Mouse (Mus musculus) forebrain, embryonic 12.5 days (tissue): ENCODE data around the gene Hsd17b2. TPM values are rescaled to one million over a fixed set of nuclear protein-coding genes. Genes with fewer than 3 reads are reported as not detected.
A peak's percentile ranks its signal among the peaks of the same experiment; 100 is the strongest.

ENCODE experiments used
- ATAC-seq: fragments of 200-750 bp; cut with Nextera tagmentation; 2 replicates; pipeline ENCODE4 v1.8.0; 2017; ENCODE audit warnings: moderate TSS enrichment; ENCODE audit not compliant: low FRiP score
- H3K27ac ChIP-seq: fragments of 300-500 bp; sonication (generic); 2 replicates; pipeline ENCODE4 v1.5.1; 2016; ENCODE audit warnings: mild to moderate bottlenecking
- H3K27me3 ChIP-seq: fragments of 300-500 bp; sonication (generic); 2 replicates; pipeline ENCODE4 v1.6.1; 2016; ENCODE audit warnings: mild to moderate bottlenecking
- H3K36me3 ChIP-seq: fragments of 300-500 bp; sonication (generic); replicated peaks from 2 replicates; pipeline ENCODE4 v1.6.1; 2016; ENCODE audit warnings: mild to moderate bottlenecking
- H3K4me1 ChIP-seq: fragments of 300-500 bp; sonication (generic); 2 replicates; pipeline ENCODE4 v1.6.1; 2016
- H3K4me2 ChIP-seq: fragments of 300-500 bp; sonication (generic); 2 replicates; pipeline ENCODE4 v1.6.1; 2016; ENCODE audit warnings: mild to moderate bottlenecking, moderate library complexity
- H3K4me3 ChIP-seq: fragments of 300-500 bp; sonication (generic); replicated peaks from 2 replicates; pipeline ENCODE4 v1.5.1; 2016; ENCODE audit warnings: mild to moderate bottlenecking
- H3K9ac ChIP-seq: fragments of 300-500 bp; sonication (generic); 2 replicates; pipeline ENCODE4 v1.6.1; 2016; ENCODE audit warnings: mild to moderate bottlenecking
- H3K9me3 ChIP-seq: fragments of 300-500 bp; sonication (generic); 2 replicates; pipeline ENCODE4 v1.6.1; 2016
- WGBS: fragments of 180-500 bp; shearing (Covaris S2); methylation state at CpG from one replicate; pipeline ENCODE4 v1.1.7; 2016; 5-methylcytosine and 5-hydroxymethylcytosine counted together
- polyA plus RNA-seq: library from polyadenylated mRNA; unstranded; fragments of >200 nt; fragmentation: Nextera tagmentation; extraction: Ambion mirVana; gene quantifications from 2 replicates; pipeline ENCODE4 v1.2.1, GENCODE M21; 2016

Hsd17b2 gene
- polyA plus RNA-seq, 1 experiment from 2014 or later = not detected

DNA sequence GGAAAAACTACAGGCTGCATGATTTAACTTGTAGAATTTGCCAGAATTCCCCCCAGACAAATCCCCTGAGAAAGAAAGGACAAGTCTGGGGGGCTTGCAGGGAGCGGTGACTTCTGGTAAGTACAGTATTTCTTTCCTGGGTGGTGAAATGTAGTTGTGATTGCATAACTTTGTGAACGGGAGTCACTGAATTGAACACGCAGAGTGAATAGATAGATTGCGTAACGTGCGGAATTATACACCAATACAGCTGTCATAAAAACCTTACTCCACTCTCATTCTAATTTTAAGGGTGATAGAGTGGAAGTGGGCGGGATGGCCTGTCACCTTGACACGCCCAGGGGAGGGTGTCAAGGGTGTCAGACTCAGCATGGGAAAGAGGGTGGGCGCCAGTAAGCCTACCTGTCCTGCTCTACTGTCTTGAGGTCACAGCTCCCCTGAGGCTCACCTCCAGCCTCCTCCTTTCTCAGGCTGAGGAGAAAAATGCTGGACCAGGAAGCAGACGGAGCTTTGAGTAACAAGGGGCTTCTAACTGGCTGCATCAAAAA, 17.7 kb upstream of the Hsd17b2 start:
- Histone ChIP-seq H3K4me1 (no peaks in the 10 kb centered on the region), H3K4me2 (no peak overlapping the region), H3K27ac (no peak overlapping the region), H3K9ac (no peak overlapping the region), H3K27me3 (0 out of 2 replicates have a peak, but pooled peaks cover 2% of the 10 kb centered on the region), H3K9me3 (no peaks in the 10 kb centered on the region), H3K4me3 (no peak overlapping the region), H3K36me3 (no peaks in the 10 kb centered on the region)
- no peak for ATAC-seq
- 88% methylated on average over 10 of the region's 10 CpGs for WGBS

DNA sequence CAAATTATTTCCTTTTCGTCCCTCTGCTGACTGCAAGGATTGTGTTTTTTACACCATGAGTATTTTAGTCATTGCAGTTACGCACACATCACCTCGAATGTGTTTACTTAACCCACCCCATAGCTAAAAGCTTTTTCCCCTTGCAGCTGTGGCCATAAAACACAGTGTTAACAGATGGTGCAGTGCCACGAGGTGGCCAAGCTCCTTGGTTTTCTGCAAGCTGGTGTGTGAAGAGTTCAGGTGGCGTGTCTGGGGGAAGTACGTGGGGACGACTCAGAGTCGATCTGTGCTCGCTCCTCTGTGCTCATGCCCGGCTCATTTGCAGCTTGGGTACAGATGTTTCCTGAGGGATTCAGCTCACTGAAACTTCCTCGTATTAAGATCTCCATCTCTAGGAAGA, 17.2 kb upstream of the Hsd17b2 start:
- no peak overlapping the region for H3K27ac ChIP-seq
- H3K4me2 ChIP-seq = no peak overlapping the region
- H3K27me3 ChIP-seq = 0 out of 2 replicates have a peak, but pooled peaks cover 2% of the 10 kb centered on the region
- no peaks in the 10 kb centered on the region for H3K9me3 ChIP-seq
- WGBS = 73% methylated on average over 11 of the region's 11 CpGs
- no peak overlapping the region for H3K9ac ChIP-seq
- H3K4me3 ChIP-seq = no peak overlapping the region
- ATAC-seq = no peak
- no peaks in the 10 kb centered on the region for H3K36me3 ChIP-seq
- no peaks in the 10 kb centered on the region for H3K4me1 ChIP-seq

DNA sequence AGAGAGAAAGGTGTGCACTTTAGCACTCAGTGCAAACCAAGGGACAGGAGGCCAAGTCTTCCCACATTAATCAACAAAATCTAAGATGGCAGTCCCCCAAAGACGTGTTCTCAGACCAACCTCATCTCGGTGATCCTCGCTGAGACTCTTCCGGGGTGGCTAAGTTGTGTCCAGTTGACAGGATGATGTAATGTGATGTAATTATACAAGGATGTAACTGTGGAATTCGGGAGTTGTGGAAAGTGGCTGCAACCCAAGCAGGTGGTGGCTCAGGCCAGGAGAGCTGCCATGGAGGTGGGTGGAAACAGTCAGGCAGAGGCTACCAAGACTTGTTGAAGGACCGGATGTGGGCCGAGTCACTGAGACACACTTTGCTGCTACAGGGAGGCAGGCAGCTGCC, 13.8 kb upstream of the Hsd17b2 start:
- no peaks in the 10 kb centered on the region for H3K36me3 ChIP-seq

DNA sequence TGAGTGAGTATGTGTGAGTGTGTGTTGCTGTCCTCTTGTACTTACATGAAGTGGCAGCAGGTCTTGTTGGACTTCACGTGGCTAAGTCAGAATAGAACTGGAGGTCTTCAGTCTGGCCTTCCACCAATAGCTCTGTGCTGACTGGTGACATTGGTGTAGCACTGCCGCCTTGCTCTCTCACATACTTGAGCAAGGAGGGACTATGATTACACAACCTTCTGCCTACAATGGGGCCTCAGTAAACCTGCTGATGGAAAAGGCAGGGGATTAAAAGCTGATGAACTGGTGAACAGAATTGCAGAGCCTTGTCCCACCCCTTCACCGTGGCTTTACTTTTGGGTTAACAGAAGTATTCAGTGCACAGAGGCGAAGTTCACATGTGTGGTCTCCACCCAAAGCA, 9.6 kb upstream of the Hsd17b2 start:
- Histone ChIP-seq H3K36me3 (no peaks in the 10 kb centered on the region), H3K4me1 (no peaks in the 10 kb centered on the region), H3K27me3 (no peaks in the 10 kb centered on the region; the same call in 1 of the 2 replicates), H3K4me3 (no peak overlapping the region), H3K4me2 (no peak overlapping the region), H3K9me3 (no peaks in the 10 kb centered on the region), H3K9ac (no peak overlapping the region), H3K27ac (no peak overlapping the region)
- ATAC-seq = no peak
- 87% methylated on average over 4 of the region's 4 CpGs for WGBS

More for the DNA sequence above, 13.8 kb upstream of the Hsd17b2 start:
- WGBS = 88% methylated on average over 7 of the region's 7 CpGs
- no peak overlapping the region for H3K9ac ChIP-seq
- no peak overlapping the region for H3K4me2 ChIP-seq
- H3K27me3 ChIP-seq = no peaks in the 10 kb centered on the region
- H3K4me3 ChIP-seq = no peak overlapping the region
- no peaks in the 10 kb centered on the region for H3K4me1 ChIP-seq
- ATAC-seq = no peak
- H3K9me3 ChIP-seq = no peaks in the 10 kb centered on the region
- no peak overlapping the region for H3K27ac ChIP-seq

DNA sequence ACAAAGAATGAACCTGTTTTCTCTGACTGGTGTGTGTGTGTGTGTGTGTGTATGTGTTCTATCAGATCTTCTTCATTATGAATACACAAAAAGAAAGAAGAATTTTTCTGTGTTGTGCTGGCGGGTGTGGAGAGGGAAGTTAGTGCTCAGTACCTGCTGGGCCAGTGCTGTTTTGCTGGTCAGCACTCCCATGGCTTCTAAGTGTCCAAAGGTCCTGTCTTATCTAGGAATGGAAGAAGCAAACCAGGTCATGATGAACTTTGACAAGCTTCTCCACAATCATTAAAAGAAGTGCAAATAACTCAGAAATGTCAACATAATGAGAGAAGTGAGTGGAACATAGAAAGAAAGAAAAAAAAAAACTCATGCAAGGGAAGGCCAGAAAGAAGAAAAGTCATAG, 6.1 kb upstream of the Hsd17b2 start:
- Histone ChIP-seq H3K4me2 (no peak overlapping the region), H3K9ac (no peak overlapping the region), H3K4me1 (no peaks in the 10 kb centered on the region), H3K4me3 (no peak overlapping the region), H3K27me3 (no peaks in the 10 kb centered on the region; the same call in 1 of the 2 replicates), H3K36me3 (no peaks in the 10 kb centered on the region), H3K27ac (no peak overlapping the region), H3K9me3 (no peaks in the 10 kb centered on the region)
- WGBS = 90% methylated on average over 1 of the region's 1 CpGs
- ATAC-seq = no peak

DNA sequence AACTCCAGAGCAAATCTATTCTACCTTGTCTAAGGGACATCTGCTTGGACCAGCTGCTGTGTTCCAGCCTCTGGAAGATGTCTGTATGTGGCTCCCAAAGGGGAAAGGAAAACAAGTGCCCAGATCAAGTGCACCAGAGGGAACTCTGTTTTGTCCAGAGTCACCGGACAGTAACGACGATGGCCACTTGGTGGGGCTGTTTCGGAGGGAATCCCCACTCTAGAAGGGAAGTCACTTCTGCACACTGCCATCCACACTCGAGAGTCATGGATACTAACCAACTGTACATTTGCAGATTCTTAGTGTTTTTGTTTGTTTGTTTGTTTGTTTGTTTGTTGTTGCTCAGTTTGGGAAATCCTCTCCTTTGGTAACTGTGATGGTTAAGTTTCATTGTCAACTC, 4.5 kb upstream of the Hsd17b2 start:
- no peak overlapping the region for H3K9ac ChIP-seq
- H3K4me1 ChIP-seq = peaks cover 7% of the 10 kb centered on the region; the same call in 1 of the 2 replicates
- no peak for ATAC-seq
- no peaks in the 10 kb centered on the region for H3K9me3 ChIP-seq
- peaks cover 4% of the 10 kb centered on the region for H3K27me3 ChIP-seq
- WGBS = 46% methylated on average over 5 of the region's 5 CpGs
- no peak overlapping the region for H3K4me3 ChIP-seq
- no peak overlapping the region for H3K27ac ChIP-seq
- no peak overlapping the region for H3K4me2 ChIP-seq
- no peaks in the 10 kb centered on the region for H3K36me3 ChIP-seq

DNA sequence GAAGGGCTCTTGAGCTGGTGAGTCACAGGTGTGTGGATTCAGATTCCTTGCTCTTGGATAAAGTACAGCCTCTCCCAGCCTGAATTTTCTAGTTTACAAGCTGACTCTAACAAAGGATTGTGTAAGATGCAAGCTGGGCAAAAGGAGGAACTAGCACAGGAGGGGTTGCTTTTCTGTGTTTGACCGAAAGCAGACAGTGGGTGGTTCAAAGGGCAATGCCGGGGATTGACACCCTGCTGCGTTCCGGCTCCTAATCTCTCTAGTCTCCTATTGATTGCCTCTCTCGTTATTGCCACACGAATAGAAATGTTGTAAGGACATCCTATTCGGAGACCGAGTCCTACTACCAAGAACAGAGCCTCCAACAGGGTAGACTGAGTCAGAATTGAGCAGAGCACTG, 1.0 kb upstream of the Hsd17b2 start:
- no peak overlapping the region for H3K4me3 ChIP-seq
- peaks cover 13% of the 10 kb centered on the region; the same call in 1 of the 2 replicates for H3K4me1 ChIP-seq
- H3K27me3 ChIP-seq = peaks cover 4% of the 10 kb centered on the region
- H3K9ac ChIP-seq = no peak overlapping the region
- ATAC-seq = no peak
- no peaks in the 10 kb centered on the region for H3K36me3 ChIP-seq
- H3K9me3 ChIP-seq = no peaks in the 10 kb centered on the region
- H3K4me2 ChIP-seq = no peak overlapping the region
- 8% methylated on average over 8 of the region's 8 CpGs for WGBS
- H3K27ac ChIP-seq = no peak overlapping the region

DNA sequence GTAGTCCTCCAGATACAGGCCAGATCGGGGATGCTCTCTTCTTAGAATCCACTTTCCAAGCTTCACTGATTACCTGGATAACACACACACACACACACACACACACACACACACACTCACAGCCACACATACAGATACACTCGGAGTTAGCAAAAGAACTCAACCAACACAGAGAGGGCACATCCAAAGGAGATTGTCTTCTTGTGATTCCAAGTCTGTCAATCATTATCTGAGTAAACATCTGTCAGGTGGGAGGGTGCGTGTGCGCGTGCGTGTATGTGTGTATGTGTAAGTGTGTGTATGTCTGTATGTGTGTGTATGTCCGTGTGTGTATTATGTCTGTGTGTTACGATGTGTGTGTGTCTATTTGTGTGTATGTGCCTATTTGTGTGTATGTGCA, 458 bp upstream of the Hsd17b2 start:
- Histone ChIP-seq H3K27me3 (peaks cover 4% of the 10 kb centered on the region), H3K9me3 (no peaks in the 10 kb centered on the region), H3K4me2 (no peak overlapping the region), H3K4me3 (no peak overlapping the region), H3K4me1 (peaks cover 13% of the 10 kb centered on the region; the same call in 1 of the 2 replicates), H3K27ac (no peak overlapping the region), H3K9ac (no peak overlapping the region), H3K36me3 (no peaks in the 10 kb centered on the region)
- ATAC-seq = no peak
- WGBS = 85% methylated on average over 8 of the region's 8 CpGs

DNA sequence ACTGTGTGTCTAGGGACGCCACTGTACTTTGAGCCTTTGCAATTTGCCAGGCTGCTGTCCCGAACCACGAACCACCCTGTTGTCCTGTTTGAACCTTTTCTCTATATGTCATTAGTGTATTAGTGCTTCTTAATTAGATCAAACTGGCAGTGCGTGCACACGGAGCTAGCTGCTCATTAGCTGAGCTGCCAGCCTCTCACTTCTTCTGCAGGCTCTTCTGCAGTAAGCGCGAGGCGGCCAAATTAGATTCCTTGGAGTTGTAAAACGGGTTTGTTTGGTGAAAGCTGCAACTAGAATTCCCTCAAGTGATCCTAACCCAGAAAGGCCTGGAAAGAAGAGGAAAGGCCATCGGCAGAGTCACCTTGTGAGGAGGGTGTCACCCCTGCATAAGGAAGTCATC, 997 bp downstream of the Hsd17b2 start:
- H3K9me3 ChIP-seq = no peaks in the 10 kb centered on the region
- ATAC-seq = 0 out of 2 replicates have a peak, but pooled peaks have one; percentile 41

DNA sequence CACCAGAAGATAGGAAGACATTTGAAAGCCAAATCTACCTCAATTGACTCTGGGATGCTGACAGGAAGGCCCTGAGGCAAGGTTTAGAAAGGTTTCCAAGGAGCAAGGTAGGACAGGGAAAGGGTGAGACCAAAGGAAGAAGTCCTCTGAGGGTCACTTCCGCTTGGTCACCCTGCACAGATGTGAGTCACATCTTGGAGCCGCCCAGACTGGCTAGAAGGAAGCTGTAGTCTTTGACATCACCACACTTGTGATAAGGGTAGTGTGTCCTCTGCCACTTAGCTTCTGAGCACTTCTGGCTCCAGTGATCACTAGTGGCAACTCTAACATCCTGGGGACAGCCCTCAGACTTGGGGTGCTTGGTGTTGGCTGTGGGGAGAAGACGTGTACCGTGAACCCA, 4.4 kb downstream of the Hsd17b2 start:
- H3K4me2 ChIP-seq = no peak overlapping the region
- no peak for ATAC-seq
- peaks cover 13% of the 10 kb centered on the region; the same call in 1 of the 2 replicates for H3K4me1 ChIP-seq
- H3K9ac ChIP-seq = no peak overlapping the region
- WGBS = 89% methylated on average over 4 of the region's 4 CpGs
- H3K27ac ChIP-seq = no peak overlapping the region
- H3K4me3 ChIP-seq = no peak overlapping the region
- no peaks in the 10 kb centered on the region for H3K9me3 ChIP-seq
- no peaks in the 10 kb centered on the region for H3K36me3 ChIP-seq
- peaks cover 4% of the 10 kb centered on the region; the same call in 1 of the 2 replicates for H3K27me3 ChIP-seq

More for the DNA sequence above, 997 bp downstream of the Hsd17b2 start:
- H3K27ac ChIP-seq = no peak overlapping the region
- no peak overlapping the region for H3K9ac ChIP-seq
- H3K4me3 ChIP-seq = no peak overlapping the region
- 19% methylated on average over 10 of the region's 10 CpGs for WGBS
- H3K36me3 ChIP-seq = no peaks in the 10 kb centered on the region
- H3K27me3 ChIP-seq = peaks cover 4% of the 10 kb centered on the region; the same call in 1 of the 2 replicates
- peaks cover 13% of the 10 kb centered on the region; the same call in 1 of the 2 replicates for H3K4me1 ChIP-seq
- no peak overlapping the region for H3K4me2 ChIP-seq

DNA sequence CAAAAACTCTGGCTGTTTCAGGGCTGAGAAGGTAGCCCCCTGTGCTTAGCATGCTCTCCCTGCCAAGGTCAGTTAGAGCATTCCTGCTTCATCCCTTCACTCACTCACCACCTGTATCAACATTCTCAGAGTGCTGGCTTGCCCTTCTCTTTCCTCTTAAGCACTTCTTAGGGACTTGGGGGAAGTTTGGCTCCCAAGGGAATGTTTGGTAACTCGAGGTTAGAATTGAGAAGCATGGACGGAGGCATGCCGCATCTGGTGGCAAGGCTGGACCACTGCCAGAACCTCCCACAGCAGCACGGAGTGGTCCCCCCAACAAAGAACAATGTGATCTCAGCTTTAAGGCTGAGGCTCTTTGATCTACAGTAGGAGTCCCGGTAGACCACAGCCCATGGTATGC, 10.5 kb downstream of the Hsd17b2 start:
- Histone ChIP-seq H3K27ac (no peak overlapping the region), H3K4me3 (no peak overlapping the region), H3K9ac (no peak overlapping the region), H3K4me1 (no peaks in the 10 kb centered on the region), H3K36me3 (no peaks in the 10 kb centered on the region), H3K27me3 (no peaks in the 10 kb centered on the region), H3K9me3 (no peaks in the 10 kb centered on the region), H3K4me2 (no peak overlapping the region)
- ATAC-seq = no peak
- WGBS = 52% methylated on average over 5 of the region's 5 CpGs

DNA sequence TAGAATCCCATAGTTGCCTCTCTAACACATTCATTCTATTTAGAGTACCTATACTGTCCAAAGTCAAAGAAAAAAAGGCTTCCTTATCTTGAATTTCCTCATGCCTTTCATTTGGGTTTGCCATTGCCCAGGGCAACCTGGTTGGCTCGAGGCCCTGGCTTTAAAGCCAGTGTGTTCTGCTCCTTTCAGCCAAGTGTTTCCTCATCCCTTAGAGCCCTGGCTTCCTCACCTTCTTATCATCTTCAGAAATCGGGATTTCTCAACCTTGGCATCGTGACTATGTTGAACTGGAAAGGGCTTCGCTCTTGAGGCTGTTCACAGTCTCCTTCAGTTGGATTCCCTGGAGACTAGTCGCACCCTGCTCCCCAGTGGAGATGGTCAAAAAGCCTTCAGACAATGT, 12.9 kb downstream of the Hsd17b2 start:
- Histone ChIP-seq H3K9ac (no peak overlapping the region), H3K27ac (no peak overlapping the region), H3K36me3 (no peaks in the 10 kb centered on the region), H3K27me3 (no peaks in the 10 kb centered on the region), H3K4me2 (no peak overlapping the region), H3K4me1 (no peaks in the 10 kb centered on the region), H3K9me3 (no peaks in the 10 kb centered on the region), H3K4me3 (no peak overlapping the region)
- no peak for ATAC-seq
- 92% methylated on average over 5 of the region's 5 CpGs for WGBS

DNA sequence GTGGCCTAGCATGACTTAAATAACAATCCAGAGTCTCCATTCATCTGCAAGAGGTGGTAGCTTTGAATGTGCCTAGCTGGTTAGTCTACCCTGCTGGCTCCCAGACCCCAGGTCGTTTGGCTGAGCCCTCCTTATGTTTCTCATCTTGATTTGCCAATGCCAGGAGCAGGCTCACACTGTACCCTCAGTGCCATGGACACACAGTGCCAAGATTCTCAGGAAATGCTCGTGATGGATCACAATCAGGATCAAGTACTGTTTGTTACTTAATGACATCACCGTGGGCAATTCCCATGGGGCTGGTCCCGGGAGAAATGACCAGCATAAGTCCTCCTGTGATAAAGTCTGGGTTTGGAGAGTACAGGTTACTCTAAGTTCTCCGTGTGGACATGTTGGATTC, 14.2 kb downstream of the Hsd17b2 start:
- no peaks in the 10 kb centered on the region for H3K27me3 ChIP-seq
- no peak overlapping the region for H3K9ac ChIP-seq
- H3K36me3 ChIP-seq = no peaks in the 10 kb centered on the region
- 77% methylated on average over 5 of the region's 5 CpGs for WGBS
- H3K4me1 ChIP-seq = no peaks in the 10 kb centered on the region
- no peak overlapping the region for H3K27ac ChIP-seq
- H3K9me3 ChIP-seq = no peaks in the 10 kb centered on the region
- H3K4me3 ChIP-seq = no peak overlapping the region
- H3K4me2 ChIP-seq = no peak overlapping the region
- ATAC-seq = no peak
